Mouse (Mus musculus): Measurements from ENCODE around the gene Wsb1. TPM values are rescaled to one million over a fixed set of nuclear protein-coding genes. Genes with fewer than 3 reads are reported as not detected.
A peak's percentile ranks its signal among the peaks of the same experiment; 100 is the strongest.

Gene Wsb1
- total and polyA plus RNA-seq, 2 experiments from 2014 or later = 215 to 277 TPM

DNA sequence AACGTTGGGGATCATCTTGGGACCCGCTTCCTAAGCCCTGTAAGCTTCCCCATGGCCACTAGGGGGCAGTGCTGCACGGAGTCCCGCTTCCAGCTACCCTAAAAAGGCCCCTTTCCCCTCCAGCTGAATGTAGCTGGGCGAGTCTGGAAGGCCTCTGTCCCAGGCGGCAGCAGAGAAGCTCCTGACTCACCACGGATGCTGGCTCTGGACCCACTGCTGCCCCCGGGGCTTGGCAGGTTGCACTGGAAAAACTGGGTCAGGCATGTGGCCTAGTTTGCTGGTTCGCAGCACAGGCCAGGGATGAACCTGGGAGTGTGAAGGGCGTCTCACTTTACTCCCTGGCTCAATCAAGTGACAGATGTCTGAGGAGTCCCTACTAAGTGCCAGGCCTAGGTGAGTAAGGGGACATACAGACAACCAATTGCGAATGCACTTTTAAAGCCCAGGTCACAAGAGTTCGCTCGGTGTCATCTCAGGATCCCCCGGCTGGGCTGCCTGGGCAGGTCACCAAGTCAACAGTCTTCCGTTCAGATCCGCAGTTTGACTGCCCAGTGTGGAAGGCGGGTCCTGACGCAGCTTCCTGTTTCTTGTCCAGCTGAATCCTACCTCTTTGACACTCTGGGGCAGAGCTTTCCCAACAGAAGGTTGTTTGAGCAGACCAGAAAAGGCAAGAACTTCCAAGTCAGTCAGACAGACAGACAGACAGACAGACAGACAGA is 29.8 kb downstream of the Wsb1 start:
- Histone ChIP-seq H3K27ac (ENCODE audit: low read depth, low read length) (no peak overlapping the region), H3K36me3 (ENCODE audit: insufficient read depth) (no peaks in the 10 kb centered on the region), H3K27me3 (ENCODE audit: insufficient read depth, low read length) (no peaks in the 10 kb centered on the region), H3K4me1 (ENCODE audit: insufficient read depth) (no peaks in the 10 kb centered on the region), H3K4me3 (ENCODE audit: low read depth, low read length) (no peak overlapping the region), H3K9ac (no peak overlapping the region), H3K9me3 (ENCODE audit: low read length) (no peaks in the 10 kb centered on the region), H3K4me2 (ENCODE audit: low read depth) (no peak overlapping the region)
- peak; percentile 77 for ATAC-seq
- peak; percentile 80 for DNase-seq
- WGBS = 44% methylated on average over 18 of the region's 18 CpGs
- TF ChIP-seq CTCF (IDR thresholded peaks at IDR 0.05; ENCODE audit: low read depth) = peak; percentile 94

DNA sequence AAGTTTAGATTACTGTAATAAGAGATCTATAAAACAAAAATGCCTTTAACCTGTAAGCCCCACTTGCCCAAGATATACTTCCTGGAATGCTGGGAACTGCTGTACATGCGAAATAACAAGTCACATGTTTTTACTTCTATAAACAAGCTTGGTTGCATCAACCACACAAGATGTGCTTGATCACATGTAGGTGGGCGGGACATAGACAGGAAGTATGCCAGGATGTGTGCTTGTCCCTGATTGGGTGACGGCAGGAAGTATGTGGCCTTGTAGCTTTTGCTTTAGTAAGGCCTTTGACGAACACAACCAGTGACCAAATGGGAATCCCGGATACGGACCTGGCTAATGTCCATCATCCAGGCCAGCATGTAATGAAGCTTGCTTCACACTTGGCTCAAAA is 31.1 kb downstream of the Wsb1 start:
- no peak overlapping the region for H3K4me2 ChIP-seq (ENCODE audit: low read depth)
- DNase-seq = no peak
- H3K9me3 ChIP-seq (ENCODE audit: low read length) = no peaks in the 10 kb centered on the region
- 90% methylated on average over 6 of the region's 6 CpGs for WGBS
- no peak for ATAC-seq
- no peak for TF ChIP-seq CTCF (IDR thresholded peaks at IDR 0.05; ENCODE audit: low read depth)
- no peaks in the 10 kb centered on the region for H3K27me3 ChIP-seq (ENCODE audit: insufficient read depth, low read length)
- H3K36me3 ChIP-seq (ENCODE audit: insufficient read depth) = no peaks in the 10 kb centered on the region
- H3K9ac ChIP-seq = no peak overlapping the region
- no peaks in the 10 kb centered on the region for H3K4me1 ChIP-seq (ENCODE audit: insufficient read depth)
- no peak overlapping the region for H3K4me3 ChIP-seq (ENCODE audit: low read depth, low read length)
- H3K27ac ChIP-seq (ENCODE audit: low read depth, low read length) = no peak overlapping the region

DNA sequence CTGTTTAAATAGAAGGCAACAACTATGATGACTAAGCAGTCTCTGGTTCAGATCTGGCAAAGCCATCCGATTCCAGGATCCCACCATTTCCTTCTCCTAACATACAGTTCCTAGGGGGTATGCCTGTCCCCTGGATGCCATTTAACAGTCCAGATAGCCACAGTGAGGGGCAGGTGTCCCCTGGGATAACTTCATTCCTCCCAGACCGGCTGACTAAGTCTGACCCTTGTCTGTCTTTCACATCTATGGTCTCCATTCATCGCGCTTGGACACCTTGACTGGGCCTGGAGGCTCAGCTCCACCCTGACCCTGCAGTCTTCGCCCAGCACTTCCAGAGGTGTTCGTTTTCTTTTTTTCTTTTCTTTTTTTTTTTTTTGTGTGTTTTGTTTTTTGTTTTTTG is 31.8 kb downstream of the Wsb1 start:
- DNase-seq (no peak), ATAC-seq (no peak)
- Histone ChIP-seq H3K4me1 (ENCODE audit: insufficient read depth) (no peaks in the 10 kb centered on the region), H3K36me3 (ENCODE audit: insufficient read depth) (no peaks in the 10 kb centered on the region), H3K9ac (no peak overlapping the region), H3K4me2 (ENCODE audit: low read depth) (no peak overlapping the region), H3K9me3 (ENCODE audit: low read length) (no peaks in the 10 kb centered on the region), H3K27me3 (ENCODE audit: insufficient read depth, low read length) (no peaks in the 10 kb centered on the region), H3K4me3 (ENCODE audit: low read depth, low read length) (no peak overlapping the region), H3K27ac (ENCODE audit: low read depth, low read length) (no peak overlapping the region)
- TF ChIP-seq CTCF (IDR thresholded peaks at IDR 0.05; ENCODE audit: low read depth) = no peak
- 89% methylated on average over 6 of the region's 6 CpGs for WGBS

DNA sequence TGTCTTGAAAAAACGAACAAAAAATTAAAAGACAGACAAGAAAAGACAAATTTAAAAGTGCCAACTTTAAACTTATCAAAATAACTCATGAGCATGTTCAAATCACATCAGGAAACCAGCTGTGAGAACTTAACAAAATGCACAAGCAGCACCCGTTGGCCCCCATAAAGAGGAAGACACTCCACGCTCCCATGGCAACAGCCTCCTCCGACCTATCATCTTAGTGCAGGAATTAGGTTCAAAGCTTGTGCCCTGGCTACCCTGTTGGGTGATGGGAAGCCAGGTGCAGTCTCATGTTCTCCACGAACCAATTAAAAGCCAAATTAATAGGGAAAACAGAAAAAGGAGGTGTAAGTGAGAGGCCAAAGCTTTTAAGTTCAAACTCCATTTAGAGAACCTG is 32.8 kb downstream of the Wsb1 start:
- WGBS = 74% methylated on average over 5 of the region's 5 CpGs
- ATAC-seq (no peak), DNase-seq (no peak)
- Histone ChIP-seq H3K4me3 (ENCODE audit: low read depth, low read length) (no peak overlapping the region), H3K27ac (ENCODE audit: low read depth, low read length) (no peak overlapping the region), H3K4me1 (ENCODE audit: insufficient read depth) (no peaks in the 10 kb centered on the region), H3K4me2 (ENCODE audit: low read depth) (no peak overlapping the region), H3K9ac (no peak overlapping the region), H3K27me3 (ENCODE audit: insufficient read depth, low read length) (no peaks in the 10 kb centered on the region), H3K36me3 (ENCODE audit: insufficient read depth) (no peaks in the 10 kb centered on the region), H3K9me3 (ENCODE audit: low read length) (no peaks in the 10 kb centered on the region)
- TF ChIP-seq CTCF (IDR thresholded peaks at IDR 0.05; ENCODE audit: low read depth) = no peak

DNA sequence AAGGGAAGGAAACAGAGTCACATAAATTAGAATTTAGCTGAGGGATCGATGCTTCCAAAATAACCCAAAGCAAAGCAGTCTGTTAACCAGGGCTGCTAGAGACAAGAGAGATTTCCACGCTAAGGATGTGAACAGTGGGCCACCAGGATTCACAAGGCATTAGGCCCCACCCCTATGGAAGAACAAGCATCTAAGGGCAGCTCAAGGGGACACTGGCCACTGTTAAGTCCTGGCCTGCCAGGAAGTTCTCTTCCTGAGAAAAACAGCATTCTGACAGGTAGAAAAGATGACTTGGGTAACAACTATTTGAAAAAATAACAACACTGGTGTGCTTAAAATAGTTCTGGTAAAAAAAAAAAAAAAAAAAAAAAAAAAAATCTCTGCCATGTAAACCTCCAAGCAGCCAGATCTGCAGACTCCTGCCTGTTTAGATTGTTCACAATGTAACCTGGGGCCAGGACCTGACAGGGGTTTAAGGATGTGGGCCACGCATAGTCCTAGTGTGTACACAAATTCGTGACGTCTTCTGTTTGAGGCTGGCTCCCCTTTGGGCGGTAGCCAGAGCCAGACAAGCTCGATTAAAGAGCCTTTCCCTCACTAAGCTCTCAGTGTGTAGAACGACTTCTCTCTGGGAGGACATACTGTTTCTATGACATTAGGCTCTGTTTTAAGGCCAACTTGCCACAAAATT is 35.4 kb downstream of the Wsb1 start:
- no peak overlapping the region for H3K4me3 ChIP-seq (ENCODE audit: low read depth, low read length)
- DNase-seq (no peak), ATAC-seq (no peak)
- no peak overlapping the region for H3K9ac ChIP-seq
- no peaks in the 10 kb centered on the region for H3K4me1 ChIP-seq (ENCODE audit: insufficient read depth)
- H3K9me3 ChIP-seq (ENCODE audit: low read length) = no peaks in the 10 kb centered on the region
- no peak overlapping the region for H3K27ac ChIP-seq (ENCODE audit: low read depth, low read length)
- H3K4me2 ChIP-seq (ENCODE audit: low read depth) = no peak overlapping the region
- no peaks in the 10 kb centered on the region for H3K27me3 ChIP-seq (ENCODE audit: insufficient read depth, low read length)
- H3K36me3 ChIP-seq (ENCODE audit: insufficient read depth) = no peaks in the 10 kb centered on the region
- TF ChIP-seq CTCF (IDR thresholded peaks at IDR 0.05; ENCODE audit: low read depth) = no peak
- 70% methylated on average over 8 of the region's 8 CpGs for WGBS

DNA sequence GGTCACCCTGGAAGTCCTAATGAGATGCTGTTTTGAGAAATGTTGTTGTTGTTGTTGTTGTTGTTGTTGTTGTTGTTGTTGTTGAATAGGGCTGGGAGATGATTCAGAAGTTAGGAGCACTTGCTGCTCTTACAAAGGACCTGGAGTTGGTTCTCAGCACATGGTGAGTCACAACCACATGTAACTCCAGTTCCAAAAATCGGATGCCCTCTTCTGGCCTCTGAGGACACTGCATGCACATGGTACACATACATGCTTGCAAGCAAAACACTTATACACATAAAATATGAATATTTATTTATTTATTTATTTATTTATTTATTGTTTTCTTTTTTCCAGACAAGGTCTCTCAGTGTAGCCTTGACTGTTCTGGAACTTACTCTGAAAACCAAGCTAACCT is 36.4 kb downstream of the Wsb1 start:
- 93% methylated on average over 1 of the region's 1 CpGs for WGBS

DNA sequence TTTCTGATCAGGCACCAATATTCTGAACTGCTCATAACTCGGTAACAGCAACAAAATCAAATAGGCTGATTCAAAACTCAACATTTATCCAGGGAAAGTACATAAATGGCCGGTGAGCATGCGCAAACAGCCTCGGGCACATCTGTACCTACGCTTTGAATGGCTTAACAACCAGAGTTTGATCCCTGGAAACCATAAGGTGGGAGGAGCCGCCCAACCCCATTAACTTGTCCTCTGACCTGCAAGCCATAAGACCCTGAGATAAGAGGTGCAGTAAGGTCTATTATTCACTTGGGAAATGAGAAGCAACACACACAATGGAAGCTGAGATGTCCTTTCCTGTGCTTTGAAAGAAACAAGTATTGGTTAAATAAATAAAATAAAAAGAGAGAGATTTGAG is 37.3 kb downstream of the Wsb1 start:
- Histone ChIP-seq H3K4me2 (ENCODE audit: low read depth) (no peak overlapping the region), H3K4me3 (ENCODE audit: low read depth, low read length) (no peak overlapping the region), H3K9me3 (ENCODE audit: low read length) (no peaks in the 10 kb centered on the region), H3K27ac (ENCODE audit: low read depth, low read length) (no peak overlapping the region), H3K27me3 (ENCODE audit: insufficient read depth, low read length) (no peaks in the 10 kb centered on the region), H3K4me1 (ENCODE audit: insufficient read depth) (no peaks in the 10 kb centered on the region), H3K36me3 (ENCODE audit: insufficient read depth) (no peaks in the 10 kb centered on the region), H3K9ac (no peak overlapping the region)
- DNase-seq (no peak), ATAC-seq (no peak)
- WGBS = 79% methylated on average over 6 of the region's 6 CpGs
- TF ChIP-seq CTCF (IDR thresholded peaks at IDR 0.05; ENCODE audit: low read depth) = no peak

More for the DNA sequence above, 36.4 kb downstream of the Wsb1 start:
- Histone ChIP-seq H3K4me1 (ENCODE audit: insufficient read depth) (no peaks in the 10 kb centered on the region), H3K27me3 (ENCODE audit: insufficient read depth, low read length) (no peaks in the 10 kb centered on the region), H3K9ac (no peak overlapping the region), H3K4me3 (ENCODE audit: low read depth, low read length) (no peak overlapping the region), H3K9me3 (ENCODE audit: low read length) (no peaks in the 10 kb centered on the region), H3K27ac (ENCODE audit: low read depth, low read length) (no peak overlapping the region), H3K36me3 (ENCODE audit: insufficient read depth) (no peaks in the 10 kb centered on the region), H3K4me2 (ENCODE audit: low read depth) (no peak overlapping the region)
- DNase-seq (no peak), ATAC-seq (no peak)
- TF ChIP-seq CTCF (IDR thresholded peaks at IDR 0.05; ENCODE audit: low read depth) = 0 out of 2 replicates have a peak, but pooled peaks have one; percentile 14
